Mouse (Mus musculus): ENCODE measurements around the gene Asz1.

Asz1 gene

DNA sequence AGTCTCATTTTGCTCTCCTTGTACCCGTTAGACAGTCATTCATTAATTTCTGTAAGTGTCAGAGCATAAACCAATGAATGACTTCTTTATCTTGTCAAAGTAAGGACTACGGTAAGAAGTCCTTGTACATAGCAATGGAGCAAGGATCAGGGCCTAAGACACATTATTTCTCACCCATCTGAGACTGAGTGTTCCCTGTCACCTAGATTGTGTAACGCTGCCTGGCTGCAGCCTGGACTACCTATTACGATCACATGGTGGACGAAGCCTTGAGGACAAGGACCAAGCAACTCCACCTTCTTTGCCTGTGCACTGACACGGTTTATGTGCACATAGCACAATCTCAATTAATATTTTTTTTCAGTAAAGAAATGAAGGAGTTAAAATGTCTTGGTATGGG is 106.8 kb downstream of the Asz1 start:
- no peak for DNase-seq

All from kidney, adult 8-10 months (tissue).